Mouse (Mus musculus): ENCODE results near the gene 2010111I01Rik. TPM values are rescaled to one million over a fixed set of nuclear protein-coding genes. Genes with fewer than 3 reads are reported as not detected.

2010111I01Rik gene
- polyA plus RNA-seq, 1 experiment: 63.6 TPM

DNA sequence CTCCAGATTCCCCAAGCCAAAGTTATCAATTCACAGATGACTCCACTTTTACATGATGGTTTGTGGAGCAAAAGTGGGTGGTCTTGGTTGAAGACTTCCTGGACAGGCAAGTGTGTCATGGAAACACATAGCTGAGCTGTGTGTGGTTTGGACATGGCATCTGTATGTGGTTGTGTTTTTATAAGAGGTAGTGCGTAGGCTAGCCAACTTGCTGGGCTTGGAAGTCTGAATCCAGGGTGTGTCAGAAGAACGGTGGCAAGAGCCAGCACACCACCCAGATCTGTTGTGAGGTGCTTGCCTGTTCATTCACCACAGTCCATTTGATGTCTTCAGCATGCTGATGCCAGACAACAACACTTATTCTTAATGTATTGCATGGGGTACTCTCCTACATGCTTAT is 68.7 kb downstream of the 2010111I01Rik start:
- no peaks in the 10 kb centered on the region for H3K36me3 ChIP-seq (ENCODE audit: control insufficient read depth, insufficient read depth, low read length, poor library complexity, severe bottlenecking)

DNA sequence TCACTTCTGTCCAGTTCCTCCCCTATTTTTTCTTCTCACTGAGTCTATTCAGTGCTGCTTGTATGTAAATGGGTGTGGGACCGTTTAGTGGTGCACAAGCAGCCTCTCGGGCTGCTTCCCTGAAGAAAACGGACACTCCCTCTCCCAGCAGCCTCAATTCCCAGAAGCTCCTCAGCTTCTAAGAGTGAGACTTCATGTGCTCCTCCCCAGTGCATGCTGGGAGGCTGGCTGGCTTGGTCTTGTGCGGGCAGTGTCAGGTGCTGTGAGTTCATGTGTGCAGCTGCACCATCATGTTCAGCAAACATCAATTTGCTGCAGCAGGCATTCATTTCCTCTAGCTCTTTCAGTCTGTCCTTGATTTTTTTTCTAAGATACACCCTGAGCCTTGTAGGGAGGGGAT is 70.0 kb downstream of the 2010111I01Rik start:
- no peaks in the 10 kb centered on the region for H3K4me1 ChIP-seq (ENCODE audit: control insufficient read depth, insufficient read depth, low read length)
- H3K4me3 ChIP-seq (ENCODE audit: low read depth, low read length): no peak overlapping the region
- no peak overlapping the region for H3K9ac ChIP-seq (ENCODE audit: low read depth, poor library complexity, severe bottlenecking)
- no peak overlapping the region for H3K27ac ChIP-seq (ENCODE audit: insufficient read depth, low read length)
- no peaks in the 10 kb centered on the region for H3K27me3 ChIP-seq (ENCODE audit: control insufficient read depth, insufficient read depth, low read length, poor library complexity, severe bottlenecking)
- no peaks in the 10 kb centered on the region for H3K36me3 ChIP-seq (ENCODE audit: control insufficient read depth, insufficient read depth, low read length, poor library complexity, severe bottlenecking)
- H3K9me3 ChIP-seq (replicated peaks; ENCODE audit: control insufficient read depth, insufficient read depth, low read length, poor library complexity, severe bottlenecking): no peaks in the 10 kb centered on the region
- TF ChIP-seq POLR2A (IDR thresholded peaks at IDR 0.05; ENCODE audit: insufficient read depth, low read length) (no peak), EP300 (IDR thresholded peaks at IDR 0.05; ENCODE audit: insufficient read depth, low read depth, low read length) (no peak), CTCF (IDR thresholded peaks at IDR 0.05; ENCODE audit: low read depth, low read length) (no peak)

More for the DNA sequence above, 68.7 kb downstream of the 2010111I01Rik start:
- Histone ChIP-seq H3K27ac (ENCODE audit: insufficient read depth, low read length) (no peak overlapping the region), H3K9ac (ENCODE audit: low read depth, poor library complexity, severe bottlenecking) (no peak overlapping the region), H3K4me1 (ENCODE audit: control insufficient read depth, insufficient read depth, low read length) (no peaks in the 10 kb centered on the region), H3K4me3 (ENCODE audit: low read depth, low read length) (no peak overlapping the region), H3K27me3 (ENCODE audit: control insufficient read depth, insufficient read depth, low read length, poor library complexity, severe bottlenecking) (no peaks in the 10 kb centered on the region), H3K9me3 (replicated peaks; ENCODE audit: control insufficient read depth, insufficient read depth, low read length, poor library complexity, severe bottlenecking) (no peaks in the 10 kb centered on the region)
- TF ChIP-seq EP300 (IDR thresholded peaks at IDR 0.05; ENCODE audit: insufficient read depth, low read depth, low read length) (no peak), CTCF (IDR thresholded peaks at IDR 0.05; ENCODE audit: low read depth, low read length) (no peak), POLR2A (IDR thresholded peaks at IDR 0.05; ENCODE audit: insufficient read depth, low read length) (no peak)

DNA sequence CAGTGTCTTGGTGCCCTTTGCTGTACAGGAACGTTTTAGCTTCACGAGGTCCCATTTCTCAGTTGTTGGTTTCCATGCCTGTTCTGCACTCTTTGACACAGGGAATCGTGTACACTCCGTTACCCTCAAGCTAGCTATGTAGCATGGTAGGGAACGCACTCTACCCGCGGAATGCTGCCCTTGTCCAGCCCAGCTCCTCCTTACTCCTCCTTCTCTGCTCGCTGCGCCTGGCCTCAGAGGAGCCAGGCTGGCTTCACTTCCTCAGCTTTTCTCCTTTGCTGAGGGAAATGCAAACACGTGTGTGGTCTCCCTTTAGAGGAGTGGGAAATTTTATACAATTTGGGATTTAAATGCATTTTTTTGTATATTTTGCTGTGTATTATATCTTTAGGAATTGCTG is 73.2 kb downstream of the 2010111I01Rik start:
- Histone ChIP-seq H3K4me3 (ENCODE audit: low read depth, low read length) (no peak overlapping the region), H3K36me3 (ENCODE audit: control insufficient read depth, insufficient read depth, low read length, poor library complexity, severe bottlenecking) (no peaks in the 10 kb centered on the region), H3K9me3 (replicated peaks; ENCODE audit: control insufficient read depth, insufficient read depth, low read length, poor library complexity, severe bottlenecking) (no peaks in the 10 kb centered on the region), H3K27ac (ENCODE audit: insufficient read depth, low read length) (no peak overlapping the region), H3K9ac (ENCODE audit: low read depth, poor library complexity, severe bottlenecking) (no peak overlapping the region), H3K27me3 (ENCODE audit: control insufficient read depth, insufficient read depth, low read length, poor library complexity, severe bottlenecking) (no peaks in the 10 kb centered on the region), H3K4me1 (ENCODE audit: control insufficient read depth, insufficient read depth, low read length) (no peaks in the 10 kb centered on the region)
- TF ChIP-seq POLR2A (IDR thresholded peaks at IDR 0.05; ENCODE audit: insufficient read depth, low read length) (no peak), CTCF (IDR thresholded peaks at IDR 0.05; ENCODE audit: low read depth, low read length) (no peak), EP300 (IDR thresholded peaks at IDR 0.05; ENCODE audit: insufficient read depth, low read depth, low read length) (no peak)

DNA sequence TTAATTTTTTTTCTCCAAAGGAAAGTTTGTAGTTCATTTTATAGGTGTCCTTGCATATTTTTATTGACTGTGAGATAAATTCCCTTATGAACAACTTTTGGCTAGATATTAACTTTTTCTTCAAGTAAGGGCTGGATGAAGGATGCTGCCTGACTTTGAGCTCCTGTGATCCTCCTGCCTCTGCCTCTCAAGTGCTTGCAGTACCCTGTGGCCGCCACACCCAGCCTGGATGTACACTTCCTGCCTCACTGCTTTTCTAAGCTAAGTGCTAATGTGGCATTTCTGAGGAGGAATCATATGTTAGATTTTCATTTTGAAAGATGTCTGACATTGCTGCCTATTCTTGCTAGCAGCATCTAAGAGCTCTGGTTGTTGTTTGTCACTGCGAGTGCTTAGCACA is 73.7 kb downstream of the 2010111I01Rik start:
- Histone ChIP-seq H3K27me3 (ENCODE audit: control insufficient read depth, insufficient read depth, low read length, poor library complexity, severe bottlenecking) (no peaks in the 10 kb centered on the region), H3K27ac (ENCODE audit: insufficient read depth, low read length) (no peak overlapping the region), H3K9ac (ENCODE audit: low read depth, poor library complexity, severe bottlenecking) (no peak overlapping the region), H3K4me3 (ENCODE audit: low read depth, low read length) (no peak overlapping the region), H3K9me3 (replicated peaks; ENCODE audit: control insufficient read depth, insufficient read depth, low read length, poor library complexity, severe bottlenecking) (no peaks in the 10 kb centered on the region), H3K36me3 (ENCODE audit: control insufficient read depth, insufficient read depth, low read length, poor library complexity, severe bottlenecking) (no peaks in the 10 kb centered on the region), H3K4me1 (ENCODE audit: control insufficient read depth, insufficient read depth, low read length) (no peaks in the 10 kb centered on the region)
- TF ChIP-seq EP300 (IDR thresholded peaks at IDR 0.05; ENCODE audit: insufficient read depth, low read depth, low read length) (no peak), POLR2A (IDR thresholded peaks at IDR 0.05; ENCODE audit: insufficient read depth, low read length) (no peak), CTCF (IDR thresholded peaks at IDR 0.05; ENCODE audit: low read depth, low read length) (no peak)

DNA sequence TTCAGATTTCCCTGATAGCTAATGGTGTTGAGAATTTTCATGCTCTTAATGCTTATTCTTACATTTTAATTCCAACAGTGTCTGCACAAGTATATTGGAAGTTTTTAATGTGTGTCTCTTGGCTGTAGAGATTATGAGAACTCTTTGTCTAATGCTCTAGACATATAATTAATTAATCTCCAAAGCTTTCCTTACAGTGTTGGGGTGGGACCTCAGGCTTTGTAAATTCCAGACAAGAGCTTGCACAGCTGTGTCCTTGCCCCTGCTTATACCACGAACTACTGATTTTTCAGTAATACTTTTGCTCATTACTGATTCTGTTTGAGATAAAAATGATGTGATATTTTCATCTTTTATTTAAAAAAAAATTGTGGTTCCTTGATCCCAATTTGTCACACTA is 74.2 kb downstream of the 2010111I01Rik start:
- Histone ChIP-seq H3K27me3 (ENCODE audit: control insufficient read depth, insufficient read depth, low read length, poor library complexity, severe bottlenecking) (no peaks in the 10 kb centered on the region), H3K4me3 (ENCODE audit: low read depth, low read length) (no peak overlapping the region), H3K36me3 (ENCODE audit: control insufficient read depth, insufficient read depth, low read length, poor library complexity, severe bottlenecking) (no peaks in the 10 kb centered on the region), H3K9ac (ENCODE audit: low read depth, poor library complexity, severe bottlenecking) (no peak overlapping the region), H3K4me1 (ENCODE audit: control insufficient read depth, insufficient read depth, low read length) (no peaks in the 10 kb centered on the region), H3K27ac (ENCODE audit: insufficient read depth, low read length) (no peak overlapping the region), H3K9me3 (replicated peaks; ENCODE audit: control insufficient read depth, insufficient read depth, low read length, poor library complexity, severe bottlenecking) (no peaks in the 10 kb centered on the region)
- no peak for TF ChIP-seq POLR2A (IDR thresholded peaks at IDR 0.05; ENCODE audit: insufficient read depth, low read length)
- no peak for TF ChIP-seq CTCF (IDR thresholded peaks at IDR 0.05; ENCODE audit: low read depth, low read length)
- TF ChIP-seq EP300 (IDR thresholded peaks at IDR 0.05; ENCODE audit: insufficient read depth, low read depth, low read length): no peak

DNA sequence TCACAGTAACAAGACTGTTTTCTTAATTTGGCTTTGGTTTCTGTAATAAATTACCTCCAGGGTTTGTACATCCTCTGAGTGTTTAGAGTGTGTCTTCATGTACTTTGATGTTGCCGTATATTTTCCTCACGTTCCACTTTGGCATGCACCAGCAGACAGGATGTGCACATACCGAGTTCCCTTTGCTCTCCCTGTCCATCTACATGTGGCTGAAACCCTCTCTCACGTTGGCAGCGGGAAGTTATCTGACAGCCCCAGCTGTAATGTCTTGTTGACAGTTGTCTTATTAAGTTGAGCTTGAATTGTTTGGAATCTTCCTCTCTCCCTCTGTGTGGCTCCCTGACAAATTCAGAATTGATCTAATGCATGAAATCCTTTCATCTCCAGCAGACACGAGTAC is 74.6 kb downstream of the 2010111I01Rik start:
- Histone ChIP-seq H3K9ac (ENCODE audit: low read depth, poor library complexity, severe bottlenecking) (no peak overlapping the region), H3K27ac (ENCODE audit: insufficient read depth, low read length) (no peak overlapping the region), H3K4me3 (ENCODE audit: low read depth, low read length) (no peak overlapping the region), H3K9me3 (replicated peaks; ENCODE audit: control insufficient read depth, insufficient read depth, low read length, poor library complexity, severe bottlenecking) (no peaks in the 10 kb centered on the region), H3K27me3 (ENCODE audit: control insufficient read depth, insufficient read depth, low read length, poor library complexity, severe bottlenecking) (no peaks in the 10 kb centered on the region), H3K4me1 (ENCODE audit: control insufficient read depth, insufficient read depth, low read length) (no peaks in the 10 kb centered on the region), H3K36me3 (ENCODE audit: control insufficient read depth, insufficient read depth, low read length, poor library complexity, severe bottlenecking) (no peaks in the 10 kb centered on the region)
- no peak for TF ChIP-seq POLR2A (IDR thresholded peaks at IDR 0.05; ENCODE audit: insufficient read depth, low read length)
- TF ChIP-seq CTCF (IDR thresholded peaks at IDR 0.05; ENCODE audit: low read depth, low read length): no peak
- TF ChIP-seq EP300 (IDR thresholded peaks at IDR 0.05; ENCODE audit: insufficient read depth, low read depth, low read length): no peak
